Mouse (Mus musculus): ENCODE results near the gene Opcml. TPM values are rescaled to one million over a fixed set of nuclear protein-coding genes. Genes with fewer than 3 reads are reported as not detected.

Gene Opcml
- polyA plus RNA-seq, 1 experiment from 2014 or later, result 36.5 TPM

DNA sequence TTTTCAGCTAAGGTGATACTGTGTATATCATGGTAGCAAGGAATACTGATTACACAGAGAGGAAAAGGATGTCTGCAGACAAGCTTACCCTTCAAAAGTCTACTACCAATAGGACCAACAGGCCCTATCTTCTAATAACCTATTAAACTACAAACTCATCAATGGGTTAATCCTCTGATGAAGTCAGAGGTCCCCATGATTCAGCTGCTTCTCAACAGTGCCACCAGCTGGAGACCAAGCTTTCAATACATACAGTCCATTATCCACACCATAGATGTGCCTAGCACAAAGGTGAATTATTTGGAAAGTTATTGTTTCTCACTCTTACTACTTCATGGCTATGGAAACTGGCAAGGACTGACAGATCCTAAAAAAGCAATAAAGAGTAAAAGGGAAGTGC lies 538.9 kb downstream of the Opcml start:
- no peak for ATAC-seq (ENCODE audit: low FRiP score, low TSS enrichment)
- Histone ChIP-seq H3K36me3 (ENCODE audit: control insufficient read depth, insufficient read depth, low read length) (no peaks in the 10 kb centered on the region), H3K4me2 (ENCODE audit: low read length) (no peak overlapping the region), H3K4me3 (replicated peaks; ENCODE audit: low read depth, low read length) (no peak overlapping the region), H3K4me1 (ENCODE audit: control insufficient read depth, insufficient read depth, low read length) (peaks cover 4% of the 10 kb centered on the region; the same call in 1 of the 2 replicates), H3K27ac (replicated peaks; ENCODE audit: low read depth, low read length) (no peak overlapping the region), H3K9ac (replicated peaks; ENCODE audit: low read length) (no peak overlapping the region), H3K27me3 (ENCODE audit: control insufficient read depth, insufficient read depth, low read length) (no peaks in the 10 kb centered on the region), H3K9me3 (ENCODE audit: control insufficient read depth, low read length) (no peaks in the 10 kb centered on the region)
- DNase-seq, result no peak

DNA sequence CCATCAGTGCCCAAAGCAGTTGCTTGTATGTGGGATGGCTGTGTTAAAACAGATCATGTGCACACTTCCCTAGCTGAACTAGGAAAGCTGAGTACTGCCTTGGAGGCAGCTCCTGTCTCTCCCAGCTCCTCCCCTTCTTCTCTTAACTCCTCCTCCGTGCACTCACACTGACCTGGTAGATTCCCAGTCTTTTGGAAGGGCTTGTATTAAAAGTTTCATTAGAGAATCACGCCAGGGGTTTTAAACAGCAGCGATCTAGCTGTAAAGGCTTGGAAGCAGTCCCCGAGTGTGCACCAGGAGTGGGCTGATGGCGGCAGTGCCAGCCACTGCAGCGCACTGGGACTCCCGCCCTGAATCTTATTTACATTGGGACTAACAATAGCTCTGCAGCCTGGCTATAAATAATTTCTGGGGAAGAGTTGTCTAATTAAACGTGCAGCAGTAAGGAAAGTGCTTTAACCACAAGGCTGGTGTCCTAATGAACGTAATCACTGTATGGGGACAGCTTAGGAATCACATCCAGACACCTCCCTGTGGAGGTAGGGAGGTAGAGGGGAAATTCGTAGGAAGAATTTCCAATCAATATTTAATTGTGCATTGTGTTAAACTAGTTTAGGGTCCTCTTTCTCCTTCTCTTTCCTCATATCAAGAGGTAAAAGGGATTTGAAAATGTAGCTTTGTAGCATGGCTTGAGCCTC lies 546.1 kb downstream of the Opcml start:
- H3K4me1 ChIP-seq (ENCODE audit: control insufficient read depth, insufficient read depth, low read length), result peaks cover 7% of the 10 kb centered on the region; the same call in 1 of the 2 replicates
- no peaks in the 10 kb centered on the region for H3K9me3 ChIP-seq (ENCODE audit: control insufficient read depth, low read length)
- H3K4me3 ChIP-seq (replicated peaks; ENCODE audit: low read depth, low read length), result no peak overlapping the region
- DNase-seq (peak; percentile 65), ATAC-seq (ENCODE audit: low FRiP score, low TSS enrichment) (no peak; the same call in 1 of the 2 replicates)
- H3K4me2 ChIP-seq (ENCODE audit: low read length), result peak overlapping the region; percentile 29; the same call in 1 of the 2 replicates
- H3K36me3 ChIP-seq (ENCODE audit: control insufficient read depth, insufficient read depth, low read length), result no peaks in the 10 kb centered on the region
- peak overlapping the region; percentile 6; the same call in 1 of the 2 replicates for H3K27ac ChIP-seq (replicated peaks; ENCODE audit: low read depth, low read length)
- WGBS, result 20% methylated on average over 10 of the region's 10 CpGs
- no peaks in the 10 kb centered on the region for H3K27me3 ChIP-seq (ENCODE audit: control insufficient read depth, insufficient read depth, low read length)
- H3K9ac ChIP-seq (replicated peaks; ENCODE audit: low read length), result no peak overlapping the region

DNA sequence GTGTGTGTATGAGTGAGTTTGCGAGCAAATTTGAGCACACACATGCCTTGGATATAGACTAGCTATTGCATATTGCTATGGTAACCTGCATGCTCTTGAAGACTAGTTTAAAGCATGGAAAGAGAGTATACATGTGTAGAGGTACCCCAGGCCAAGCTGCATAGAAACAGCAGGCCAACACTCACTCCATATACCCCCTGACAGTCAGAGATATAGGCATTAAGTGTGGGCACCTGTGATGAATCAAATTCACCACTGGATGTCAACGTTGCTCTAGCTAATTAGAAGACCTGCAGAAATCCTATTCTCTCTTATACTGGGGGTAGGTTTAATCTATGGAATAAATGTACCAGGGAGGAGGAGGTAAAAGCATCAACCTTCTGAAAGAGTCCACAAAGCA lies 547.3 kb downstream of the Opcml start:
- Histone ChIP-seq H3K4me3 (replicated peaks; ENCODE audit: low read depth, low read length) (no peak overlapping the region), H3K27ac (replicated peaks; ENCODE audit: low read depth, low read length) (no peak overlapping the region), H3K4me1 (ENCODE audit: control insufficient read depth, insufficient read depth, low read length) (peaks cover 7% of the 10 kb centered on the region; the same call in 1 of the 2 replicates), H3K9me3 (ENCODE audit: control insufficient read depth, low read length) (no peaks in the 10 kb centered on the region), H3K27me3 (ENCODE audit: control insufficient read depth, insufficient read depth, low read length) (no peaks in the 10 kb centered on the region), H3K4me2 (ENCODE audit: low read length) (no peak overlapping the region), H3K9ac (replicated peaks; ENCODE audit: low read length) (no peak overlapping the region), H3K36me3 (ENCODE audit: control insufficient read depth, insufficient read depth, low read length) (no peaks in the 10 kb centered on the region)
- 68% methylated on average over 2 of the region's 2 CpGs for WGBS
- ATAC-seq (ENCODE audit: low FRiP score, low TSS enrichment) (no peak), DNase-seq (peak; percentile 74)

DNA sequence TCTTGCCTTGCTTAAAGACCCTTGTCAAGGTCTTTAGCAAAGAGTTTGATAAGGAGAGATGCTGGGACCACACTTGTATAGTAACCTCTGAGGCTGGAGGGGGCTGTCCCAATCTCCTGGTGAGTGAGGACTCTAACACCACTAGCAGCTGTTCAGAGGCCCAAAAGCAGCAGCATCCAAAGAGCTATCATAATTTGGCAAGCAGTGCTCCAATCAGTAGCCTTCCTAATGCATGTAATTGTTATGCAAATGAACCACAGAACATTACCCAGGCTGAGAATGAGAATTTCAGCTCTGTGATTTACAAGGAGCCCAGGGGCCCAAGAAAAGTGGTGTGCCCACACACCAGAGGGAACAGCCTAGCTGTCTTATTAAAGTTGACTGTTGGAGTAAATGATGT lies 564.4 kb downstream of the Opcml start:
- no peak overlapping the region for H3K4me2 ChIP-seq (ENCODE audit: low read length)
- H3K27ac ChIP-seq (replicated peaks; ENCODE audit: low read depth, low read length), result no peak overlapping the region
- H3K4me1 ChIP-seq (ENCODE audit: control insufficient read depth, insufficient read depth, low read length), result no peaks in the 10 kb centered on the region
- DNase-seq (peak; percentile 12), ATAC-seq (ENCODE audit: low FRiP score, low TSS enrichment) (no peak)
- H3K36me3 ChIP-seq (ENCODE audit: control insufficient read depth, insufficient read depth, low read length), result no peaks in the 10 kb centered on the region
- H3K9ac ChIP-seq (replicated peaks; ENCODE audit: low read length), result no peak overlapping the region
- H3K9me3 ChIP-seq (ENCODE audit: control insufficient read depth, low read length), result no peaks in the 10 kb centered on the region
- no peak overlapping the region for H3K4me3 ChIP-seq (replicated peaks; ENCODE audit: low read depth, low read length)
- H3K27me3 ChIP-seq (ENCODE audit: control insufficient read depth, insufficient read depth, low read length), result no peaks in the 10 kb centered on the region

DNA sequence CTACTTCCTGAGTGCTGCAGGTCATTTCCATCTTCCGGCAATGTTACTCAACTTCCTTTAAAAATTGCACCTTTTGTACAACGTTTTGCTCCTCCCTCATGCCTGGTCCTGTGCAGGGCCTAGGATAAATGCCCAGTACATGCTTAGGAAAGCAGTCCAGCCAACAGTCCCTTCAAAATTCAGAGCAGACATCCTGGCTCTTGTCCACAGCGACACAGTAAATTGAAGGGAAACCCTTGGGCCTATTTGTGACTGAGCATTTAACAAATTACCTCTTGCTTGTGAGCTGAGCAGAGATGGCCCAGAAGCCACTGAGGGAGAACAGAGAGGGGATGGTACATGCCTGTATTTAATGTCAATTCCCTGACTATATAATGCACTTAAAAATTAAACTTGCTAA lies 567.4 kb downstream of the Opcml start:
- H3K27ac ChIP-seq (replicated peaks; ENCODE audit: low read depth, low read length), result no peak overlapping the region
- no peaks in the 10 kb centered on the region for H3K36me3 ChIP-seq (ENCODE audit: control insufficient read depth, insufficient read depth, low read length)
- no peaks in the 10 kb centered on the region for H3K27me3 ChIP-seq (ENCODE audit: control insufficient read depth, insufficient read depth, low read length)
- 75% methylated on average over 3 of the region's 3 CpGs for WGBS
- ATAC-seq (ENCODE audit: low FRiP score, low TSS enrichment) (no peak), DNase-seq (peak; percentile 4)
- H3K4me1 ChIP-seq (ENCODE audit: control insufficient read depth, insufficient read depth, low read length), result no peaks in the 10 kb centered on the region
- H3K9me3 ChIP-seq (ENCODE audit: control insufficient read depth, low read length), result no peaks in the 10 kb centered on the region
- H3K4me3 ChIP-seq (replicated peaks; ENCODE audit: low read depth, low read length), result no peak overlapping the region
- H3K4me2 ChIP-seq (ENCODE audit: low read length), result no peak overlapping the region
- H3K9ac ChIP-seq (replicated peaks; ENCODE audit: low read length), result no peak overlapping the region

DNA sequence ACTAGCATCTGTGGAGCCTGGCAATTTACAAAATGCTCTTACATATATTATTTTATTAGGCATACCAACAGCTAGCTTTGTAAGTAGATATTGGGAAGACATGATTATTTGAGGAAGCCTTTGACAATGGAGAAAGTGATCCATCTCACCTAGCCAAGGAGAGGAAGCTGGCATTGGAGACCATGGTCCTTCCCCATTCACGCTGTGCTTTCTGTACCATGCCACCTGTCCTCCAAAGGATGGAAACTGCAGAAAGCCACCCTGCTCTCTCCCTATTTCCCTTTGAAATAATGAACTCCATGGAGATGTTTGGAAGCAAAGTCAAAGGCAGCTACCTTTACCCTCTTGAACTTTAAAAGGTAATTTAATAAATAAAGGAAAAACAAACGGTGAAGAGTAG lies 570.1 kb downstream of the Opcml start:
- no peak overlapping the region for H3K4me3 ChIP-seq (replicated peaks; ENCODE audit: low read depth, low read length)
- H3K36me3 ChIP-seq (ENCODE audit: control insufficient read depth, insufficient read depth, low read length), result no peaks in the 10 kb centered on the region
- H3K9ac ChIP-seq (replicated peaks; ENCODE audit: low read length), result no peak overlapping the region
- no peak overlapping the region for H3K27ac ChIP-seq (replicated peaks; ENCODE audit: low read depth, low read length)
- no peak for ATAC-seq (ENCODE audit: low FRiP score, low TSS enrichment)
- DNase-seq, result no peak
- no peaks in the 10 kb centered on the region for H3K9me3 ChIP-seq (ENCODE audit: control insufficient read depth, low read length)
- no peaks in the 10 kb centered on the region for H3K4me1 ChIP-seq (ENCODE audit: control insufficient read depth, insufficient read depth, low read length)
- no peaks in the 10 kb centered on the region for H3K27me3 ChIP-seq (ENCODE audit: control insufficient read depth, insufficient read depth, low read length)
- H3K4me2 ChIP-seq (ENCODE audit: low read length), result no peak overlapping the region
- WGBS, result 94% methylated on average over 2 of the region's 2 CpGs

DNA sequence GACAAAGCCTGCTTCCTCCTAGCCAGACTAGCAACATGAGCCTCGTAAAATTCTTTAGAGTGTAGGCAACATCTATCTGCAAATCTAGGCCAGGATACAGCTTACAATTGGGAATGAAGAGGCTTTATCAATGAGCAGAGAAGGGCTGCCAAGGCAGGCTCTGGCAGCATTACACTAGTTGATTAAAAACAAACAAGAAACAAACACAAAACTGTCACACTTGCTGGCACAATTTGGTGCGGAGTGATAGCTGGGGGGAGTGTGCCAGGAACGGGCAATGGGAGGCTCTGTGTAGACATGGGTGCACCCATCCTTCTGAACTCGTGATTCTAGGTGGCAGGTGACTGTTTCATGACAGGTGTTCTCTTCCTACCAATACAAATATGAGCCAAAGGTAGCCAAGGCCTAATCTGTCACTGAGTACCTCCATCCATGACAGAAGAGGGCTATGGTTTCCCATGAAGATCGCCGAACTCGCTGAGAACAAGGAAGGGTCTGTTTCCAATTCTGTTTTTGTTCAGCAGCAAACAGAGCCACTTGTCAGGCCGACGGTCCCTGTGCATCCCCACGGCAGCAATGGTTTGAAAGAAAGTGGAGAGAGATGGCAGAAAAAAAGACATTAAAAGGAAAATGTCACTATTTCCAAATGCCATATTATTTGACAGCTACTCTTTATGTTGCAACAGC lies 574.0 kb downstream of the Opcml start:
- DNase-seq (peak; percentile 37), ATAC-seq (ENCODE audit: low FRiP score, low TSS enrichment) (no peak)
- H3K36me3 ChIP-seq (ENCODE audit: control insufficient read depth, insufficient read depth, low read length), result no peaks in the 10 kb centered on the region
- peak overlapping the region; percentile 63; the same call in 1 of the 2 replicates for H3K27ac ChIP-seq (replicated peaks; ENCODE audit: low read depth, low read length)
- H3K4me1 ChIP-seq (ENCODE audit: control insufficient read depth, insufficient read depth, low read length), result no peaks in the 10 kb centered on the region
- 62% methylated on average over 10 of the region's 10 CpGs for WGBS
- H3K4me3 ChIP-seq (replicated peaks; ENCODE audit: low read depth, low read length), result no peak overlapping the region
- H3K4me2 ChIP-seq (ENCODE audit: low read length), result no peak overlapping the region
- no peaks in the 10 kb centered on the region for H3K9me3 ChIP-seq (ENCODE audit: control insufficient read depth, low read length)
- no peaks in the 10 kb centered on the region for H3K27me3 ChIP-seq (ENCODE audit: control insufficient read depth, insufficient read depth, low read length)
- H3K9ac ChIP-seq (replicated peaks; ENCODE audit: low read length), result no peak overlapping the region

DNA sequence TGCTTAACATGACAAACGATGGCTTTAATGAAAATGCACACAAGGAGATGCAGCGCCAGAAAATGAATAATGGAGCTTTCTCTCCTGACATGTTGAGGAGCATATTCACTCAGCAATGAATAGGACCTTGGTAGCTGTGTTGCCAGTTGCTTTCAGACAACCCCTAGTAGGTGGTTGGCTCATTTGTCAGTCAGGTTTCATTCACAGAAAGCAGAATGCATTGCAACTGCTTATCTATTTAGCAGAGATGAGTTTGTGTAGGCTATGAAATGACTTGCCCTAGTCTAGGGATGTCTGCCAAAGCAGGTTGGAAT lies 574.5 kb downstream of the Opcml start:
- no peak overlapping the region for H3K27ac ChIP-seq (replicated peaks; ENCODE audit: low read depth, low read length)
- 48% methylated on average over 2 of the region's 2 CpGs for WGBS
- DNase-seq, result peak; percentile 31
- no peaks in the 10 kb centered on the region for H3K36me3 ChIP-seq (ENCODE audit: control insufficient read depth, insufficient read depth, low read length)
- no peaks in the 10 kb centered on the region for H3K27me3 ChIP-seq (ENCODE audit: control insufficient read depth, insufficient read depth, low read length)
- no peaks in the 10 kb centered on the region for H3K4me1 ChIP-seq (ENCODE audit: control insufficient read depth, insufficient read depth, low read length)
- H3K4me2 ChIP-seq (ENCODE audit: low read length), result no peak overlapping the region
- no peak for ATAC-seq (ENCODE audit: low FRiP score, low TSS enrichment)
- no peaks in the 10 kb centered on the region for H3K9me3 ChIP-seq (ENCODE audit: control insufficient read depth, low read length)
- H3K9ac ChIP-seq (replicated peaks; ENCODE audit: low read length), result no peak overlapping the region
- no peak overlapping the region for H3K4me3 ChIP-seq (replicated peaks; ENCODE audit: low read depth, low read length)
